Mouse (Mus musculus) adrenal gland, adult (tissue): ENCODE data around the gene Dscaml1.

Experiments used
- DNase-seq, 2 experiments: peaks; one replicate each; pipeline ENCODE4 v3.0.0; 2022 to 2023; ENCODE audit warnings: low spot score in 1 of 2; ENCODE audit not compliant: inconsistent age in 2 of 2

Gene Dscaml1

GRCm38 (mm10) chr9:45501963-45502641 is 75.7 kb downstream of the Dscaml1 start:
- no peak for DNase-seq

DNA sequence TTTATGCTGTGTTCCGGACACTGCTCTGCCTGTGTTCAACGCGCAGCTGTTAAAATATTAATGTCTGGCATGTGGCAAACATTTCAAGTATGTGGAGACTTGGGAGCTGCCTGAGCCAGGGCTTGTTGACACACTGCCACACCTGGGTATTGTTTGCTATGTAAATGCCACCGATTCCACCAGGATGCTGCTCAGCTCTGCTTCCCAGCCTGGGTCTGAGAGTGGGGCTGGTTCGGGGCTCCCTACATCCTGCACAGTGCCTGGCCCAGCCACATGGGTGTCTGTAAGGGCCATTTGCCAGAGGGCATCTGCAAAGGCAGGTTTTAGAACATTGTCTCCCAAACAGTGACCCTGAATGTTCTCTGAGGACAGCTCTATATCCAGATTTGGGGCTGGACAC is 78.5 kb downstream of the Dscaml1 start:
- no peak for DNase-seq

DNA sequence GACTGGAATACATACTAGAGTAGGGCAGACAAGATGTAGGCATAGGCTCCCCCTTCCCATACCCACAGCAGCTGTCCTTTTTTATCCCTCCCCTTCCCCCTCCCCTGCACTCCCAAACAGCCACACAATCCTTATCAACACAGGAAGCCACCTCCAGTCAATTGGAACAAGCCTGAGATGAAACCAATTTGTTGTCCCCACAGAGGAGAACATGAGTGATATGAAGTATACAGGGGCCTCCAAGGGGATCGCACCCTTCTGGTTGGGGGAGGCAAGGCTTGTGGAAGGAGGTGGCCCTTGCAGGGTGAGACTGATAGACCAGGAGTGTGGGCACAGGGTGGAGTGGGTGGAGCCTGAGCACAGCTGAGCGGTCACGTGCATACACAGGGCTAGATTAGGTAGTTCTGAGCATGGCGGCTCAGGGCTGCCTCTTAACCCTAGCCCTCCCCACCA is 79.1 kb downstream of the Dscaml1 start:
- DNase-seq: peak; percentile 12 to 31

DNA sequence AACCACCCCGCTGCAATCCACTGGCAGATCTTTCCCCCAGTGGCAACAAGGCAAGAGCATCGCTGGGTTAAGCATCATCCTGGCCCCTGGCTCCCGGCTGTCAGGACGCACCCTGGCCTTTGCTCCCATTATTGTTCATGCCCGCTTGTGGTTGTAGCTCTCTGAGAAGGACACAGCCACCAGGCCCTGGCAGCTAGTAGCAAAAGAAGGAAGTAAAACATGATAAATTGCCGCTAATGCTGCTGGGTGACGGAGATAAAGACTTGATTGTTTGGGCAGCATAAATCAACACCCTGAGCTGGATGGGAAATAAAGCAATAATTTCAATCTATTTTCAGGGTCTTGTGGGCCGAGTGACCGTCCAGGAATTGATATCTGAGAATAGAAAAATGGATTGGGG is 81.1 kb downstream of the Dscaml1 start:
- peak in 1 of 2 experiments; percentile 32 for DNase-seq

- no peak for DNase-seq
These were observed 84.5 kb downstream of the Dscaml1 start for GRCm38 (mm10) chr9:45510806-45511546.

DNA sequence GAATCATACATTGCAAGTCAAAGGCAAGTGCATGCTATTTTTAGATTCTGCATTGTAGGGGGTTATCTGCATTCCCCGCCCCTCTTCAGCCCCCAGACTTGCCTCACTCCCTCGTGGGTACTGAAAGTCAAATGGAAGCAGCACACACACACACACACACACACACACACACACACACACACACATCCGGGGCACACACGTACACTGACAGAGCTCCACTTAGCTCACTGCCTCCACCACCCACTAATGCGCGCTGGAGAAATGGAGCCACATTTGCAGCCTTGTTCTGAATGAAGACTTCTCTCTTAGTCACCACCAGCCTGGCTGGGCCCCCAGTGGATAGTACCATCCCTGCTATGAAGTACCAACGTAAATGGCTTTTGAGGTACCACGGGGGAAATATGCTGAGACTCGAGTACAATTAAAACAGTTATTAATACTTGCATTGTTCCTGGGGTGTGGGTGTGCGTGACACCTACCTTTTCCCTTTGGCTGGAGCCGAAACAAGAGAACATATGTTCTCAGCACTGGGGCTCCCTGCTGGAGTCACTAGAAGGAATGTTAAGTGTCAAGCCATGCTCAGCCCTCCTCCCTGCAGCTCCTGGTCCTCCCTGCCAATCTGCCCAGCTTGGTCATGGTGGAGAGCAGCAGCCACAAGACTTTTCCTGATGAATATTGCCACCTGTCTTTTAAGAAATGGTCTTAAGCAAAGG is 91.7 kb downstream of the Dscaml1 start:
- no peak for DNase-seq

DNA sequence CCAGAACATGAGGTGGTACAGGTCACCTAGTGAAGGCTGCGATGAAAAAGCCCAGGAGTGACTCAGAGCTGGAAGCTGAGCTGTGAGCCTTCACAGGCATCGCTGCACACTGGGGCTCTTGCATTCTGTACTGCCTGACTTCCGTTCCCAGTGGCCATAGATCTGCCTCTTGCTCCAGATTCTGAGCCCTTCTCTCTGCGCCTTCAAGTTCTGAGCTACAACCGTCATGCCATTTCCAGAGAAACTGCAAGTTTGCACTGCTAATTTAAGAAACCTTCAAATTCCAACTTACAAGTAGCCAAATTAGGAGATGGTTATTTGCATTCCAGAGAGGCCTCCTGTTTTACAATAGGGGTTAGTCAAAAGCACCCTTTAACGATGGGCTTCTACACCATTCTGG is 93.4 kb downstream of the Dscaml1 start:
- no peak for DNase-seq

DNA sequence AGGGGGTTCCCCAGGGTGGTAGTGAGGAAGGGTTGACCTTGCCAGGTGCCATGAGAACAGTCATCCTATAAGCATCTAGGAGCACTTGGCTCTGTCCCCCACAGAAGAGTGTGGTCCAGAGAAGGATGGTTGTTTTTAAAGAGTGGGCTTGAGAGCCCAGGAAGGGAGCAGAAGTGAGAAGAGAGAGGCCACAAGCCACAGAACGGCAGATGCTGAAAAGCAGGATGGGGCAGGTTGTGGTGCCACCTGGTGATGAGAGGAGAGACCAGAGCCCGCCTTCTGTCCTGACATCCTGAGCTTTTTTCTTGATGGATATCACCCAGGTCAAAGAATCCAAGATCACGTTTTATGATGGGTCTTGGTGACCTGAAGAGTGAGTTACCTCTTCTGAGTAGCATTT is 96.4 kb downstream of the Dscaml1 start:
- no peak for DNase-seq

DNA sequence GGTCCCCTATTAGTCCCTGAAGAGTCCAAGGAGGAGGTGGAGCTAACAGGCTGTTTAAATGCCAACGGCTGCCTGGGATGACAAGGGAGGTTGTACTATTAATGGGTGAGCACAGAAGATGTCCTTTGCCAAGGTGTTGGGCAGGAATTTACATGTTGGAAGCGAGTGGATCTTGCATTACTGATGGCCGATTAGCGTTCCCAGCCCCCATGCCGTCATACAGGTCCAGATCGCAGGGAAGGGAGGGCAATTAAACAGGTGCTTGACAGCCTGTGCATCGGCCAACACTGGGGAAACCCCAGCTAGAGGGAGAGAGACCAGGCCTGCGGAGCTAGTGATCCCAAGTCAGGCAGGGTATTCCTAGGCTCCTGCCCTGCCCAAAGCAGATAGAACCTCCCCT is 98.1 kb downstream of the Dscaml1 start:
- no peak for DNase-seq

DNA sequence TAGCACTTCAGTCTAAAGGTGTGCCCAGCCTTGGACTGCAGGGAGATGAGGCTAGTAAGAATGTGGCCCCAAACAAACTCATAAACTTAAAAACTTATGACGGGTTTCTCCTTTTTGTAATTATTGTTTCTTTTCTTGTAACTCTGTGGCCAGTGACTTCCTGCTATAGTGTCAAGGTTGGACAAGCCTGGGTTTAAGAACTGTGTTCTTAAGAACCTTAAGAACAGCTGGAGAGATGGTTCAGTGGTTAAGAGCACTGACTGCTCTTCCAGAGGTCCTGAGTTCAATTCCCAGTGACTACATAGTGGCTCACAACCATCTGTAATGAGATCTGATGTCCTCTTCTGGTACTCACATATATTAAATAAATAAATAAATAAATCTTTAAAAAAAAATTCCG is 106.8 kb downstream of the Dscaml1 start:
- DNase-seq: no peak

GRCm38 (mm10) chr9:45534472-45534988 is 108.1 kb downstream of the Dscaml1 start:
- no peak for DNase-seq

- no peak for DNase-seq
These were observed 111.2 kb downstream of the Dscaml1 start for GRCm38 (mm10) chr9:45537649-45538048.

- no peak for DNase-seq
These were observed 113.0 kb downstream of the Dscaml1 start for GRCm38 (mm10) chr9:45539265-45540044.

DNA sequence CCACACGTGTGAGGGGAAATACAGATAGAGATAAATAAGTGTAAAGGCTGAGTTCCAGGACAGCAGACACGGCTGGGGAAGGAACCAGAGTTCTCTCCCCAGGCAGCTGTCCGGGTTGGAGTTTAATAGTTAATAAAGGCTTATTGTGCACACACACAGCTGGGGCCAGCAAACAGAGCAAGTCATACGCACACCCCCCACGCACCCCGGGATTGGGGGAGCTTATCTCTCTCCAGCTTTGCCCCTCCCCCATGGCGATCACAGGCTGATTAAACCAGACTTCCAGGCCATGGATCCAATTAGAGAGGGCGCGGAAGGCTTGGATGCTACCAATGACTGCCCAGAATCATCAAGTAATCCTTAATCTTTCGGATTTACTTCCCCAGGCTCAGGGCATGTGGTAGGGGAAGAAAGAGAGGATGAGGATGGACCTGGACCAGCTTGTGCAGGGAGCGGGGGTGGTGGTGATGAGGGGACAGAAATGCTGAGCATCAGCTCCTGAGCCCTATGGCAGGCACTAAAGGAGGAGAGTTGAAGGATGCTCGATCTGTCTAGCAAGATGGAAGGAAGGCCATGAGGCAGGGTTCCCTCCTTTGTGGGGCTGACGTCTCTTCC is 119.7 kb downstream of the Dscaml1 start:
- peak in 1 of 2 experiments; percentile 21 for DNase-seq

GRCm38 (mm10) chr9:45546902-45547578 is 120.6 kb downstream of the Dscaml1 start:
- DNase-seq: no peak

DNA sequence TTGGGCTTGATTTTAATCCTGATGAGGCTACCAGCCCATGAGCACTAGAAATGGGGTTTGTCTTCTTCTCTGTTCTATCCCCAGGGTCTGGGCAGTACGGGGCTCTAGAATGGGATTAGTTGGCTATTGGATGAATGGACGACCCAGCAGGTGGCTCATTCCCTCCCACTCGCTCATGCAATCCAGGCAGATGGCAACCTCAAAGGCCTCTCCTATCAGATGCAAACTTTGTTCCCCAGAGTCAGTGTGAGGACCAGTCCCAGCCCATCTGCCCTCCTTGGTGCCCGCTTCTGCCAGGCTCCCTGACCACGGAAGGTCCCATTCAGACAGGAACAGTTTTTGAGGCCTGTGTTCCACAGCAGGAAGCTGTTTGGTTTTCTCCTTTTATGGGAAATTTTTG is 123.4 kb downstream of the Dscaml1 start:
- no peak for DNase-seq

GRCm38 (mm10) chr9:45550210-45550609 is 123.8 kb downstream of the Dscaml1 start:
- no peak for DNase-seq

DNA sequence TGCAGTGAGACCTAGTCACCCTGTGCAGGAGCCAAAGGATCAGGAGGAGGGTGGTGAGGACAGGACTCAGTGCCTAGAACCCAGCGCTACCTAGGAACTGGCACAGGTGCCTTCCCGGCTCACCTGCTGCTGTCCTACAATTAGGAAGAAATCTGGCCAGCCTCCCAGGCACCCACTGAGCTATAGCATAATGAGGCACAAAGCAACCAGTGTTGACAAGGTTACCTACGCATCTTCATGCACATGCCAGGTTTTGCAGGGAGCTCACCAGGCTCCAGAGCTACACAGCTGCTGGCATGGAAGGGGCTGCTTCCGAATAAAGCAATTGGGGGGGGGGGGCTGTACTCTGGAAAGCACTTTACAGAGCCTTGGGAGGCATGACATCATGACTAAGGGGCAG is 124.2 kb downstream of the Dscaml1 start:
- no peak for DNase-seq

DNA sequence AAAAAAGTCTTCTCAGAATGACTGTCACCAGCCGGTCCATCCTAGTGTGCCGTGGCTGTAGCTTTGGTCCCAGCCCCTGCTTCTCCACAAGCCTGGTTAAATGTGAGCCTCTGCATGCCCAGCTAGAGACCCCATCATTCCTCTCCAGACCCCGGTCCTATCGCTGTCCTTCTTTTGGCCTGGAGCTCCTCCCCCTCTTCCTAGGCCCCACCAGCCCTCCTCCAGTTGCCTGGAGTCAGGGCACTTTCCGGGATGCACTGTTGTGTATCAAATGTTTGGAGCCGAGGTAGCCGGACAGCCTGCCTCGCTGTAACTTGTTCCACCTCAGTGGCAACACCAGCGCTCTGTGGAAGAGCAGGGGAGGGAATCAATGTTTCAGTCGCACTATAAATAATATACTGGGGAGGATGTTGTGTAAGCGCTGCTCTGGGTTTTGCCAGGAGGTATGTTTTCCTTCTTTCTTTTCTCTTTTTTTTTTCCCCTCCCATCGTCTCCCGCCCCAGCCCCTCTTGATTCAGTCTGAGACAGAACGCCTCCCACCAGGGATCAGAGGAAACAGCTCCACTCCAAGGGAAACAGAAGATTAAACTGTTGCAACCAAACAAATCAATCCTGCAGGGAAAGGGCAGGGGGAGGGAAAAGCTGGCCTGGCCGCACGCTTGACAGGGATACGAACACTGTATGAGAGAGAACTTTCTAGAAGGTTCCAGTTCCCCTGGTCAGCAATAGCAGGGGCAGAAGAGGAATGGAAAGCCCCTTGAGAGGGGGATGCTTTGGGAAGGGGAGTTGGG is 128.8 kb downstream of the Dscaml1 start:
- no peak for DNase-seq
